Mouse (Mus musculus) heart, embryonic 14.5 days (tissue): Measurements from ENCODE around the gene Isg20. TPM values are rescaled to one million over a fixed set of nuclear protein-coding genes. Genes with fewer than 3 reads are reported as not detected.

Experiments
- ATAC-seq: fragments of 200-750 bp; cut with Nextera tagmentation; 2 replicates; pipeline ENCODE4 v1.8.0; 2017; ENCODE audit warnings: low read depth, moderate TSS enrichment; ENCODE audit not compliant: insufficient number of reproducible peaks, insufficient read depth, low FRiP score
- H3K27ac ChIP-seq, 2 experiments: fragments of 200-500 bp in 1 of 2; fragments of 300-500 bp in 1 of 2; sonication (generic) in 1 of 2; replicated peaks in 1 of 2; 2 replicates each; pipeline ENCODE4 v1.5.1; 2012 to 2014; ENCODE audit warnings: low read depth in 2 of 2, low read length in 2 of 2, control low read depth in 1 of 2, mild to moderate bottlenecking in 1 of 2, mixed read lengths in 1 of 2; ENCODE audit not compliant: control insufficient read depth in 1 of 2, insufficient read depth in 1 of 2
- H3K27me3 ChIP-seq: fragments of 300-500 bp; sonication (generic); 2 replicates; pipeline ENCODE4 v1.6.1; 2014; ENCODE audit warnings: mild to moderate bottlenecking, low read length, control low read depth; ENCODE audit not compliant: control insufficient read depth, insufficient read depth
- H3K36me3 ChIP-seq: fragments of 300-500 bp; sonication (generic); 2 replicates; pipeline ENCODE4 v1.6.1; 2014; ENCODE audit warnings: mild to moderate bottlenecking, control low read depth, low read length, mixed read lengths; ENCODE audit not compliant: control insufficient read depth, insufficient read depth
- H3K4me1 ChIP-seq, 2 experiments: fragments of 200-500 bp in 1 of 2; fragments of 300-500 bp in 1 of 2; sonication (generic) in 1 of 2; 2 replicates each; pipeline ENCODE4 v1.6.1; 2012 to 2014; ENCODE audit warnings: low read length in 2 of 2, control low read depth in 1 of 2, mixed read lengths in 1 of 2; ENCODE audit not compliant: control insufficient read depth in 2 of 2, insufficient read depth in 2 of 2
- H3K4me2 ChIP-seq: fragments of 300-500 bp; sonication (generic); 2 replicates; pipeline ENCODE4 v1.6.1; 2014; ENCODE audit warnings: mild to moderate bottlenecking, low read length
- H3K4me3 ChIP-seq, 2 experiments: fragments of 200-500 bp in 1 of 2; fragments of 300-500 bp in 1 of 2; sonication (generic) in 1 of 2; 2 replicates each; pipeline ENCODE4 v1.5.1; 2012 to 2014; ENCODE audit warnings: low read length in 2 of 2, mild to moderate bottlenecking in 2 of 2, control low read depth in 1 of 2, low read depth in 1 of 2, moderate library complexity in 1 of 2; ENCODE audit not compliant: control insufficient read depth in 1 of 2, insufficient read depth in 1 of 2
- H3K9ac ChIP-seq: fragments of 300-500 bp; sonication (generic); 2 replicates; pipeline ENCODE4 v1.6.1; 2014; ENCODE audit warnings: mild to moderate bottlenecking, low read length
- H3K9me3 ChIP-seq: fragments of 300-500 bp; sonication (generic); 2 replicates; pipeline ENCODE4 v1.6.1; 2016; ENCODE audit warnings: low read length, control low read depth; ENCODE audit not compliant: control insufficient read depth
- WGBS: fragments of 180-500 bp; shearing (Covaris S2); extraction: QIAGEN DNeasy Blood & Tissue Kit; methylation state at CpG from one replicate; pipeline ENCODE4 v1.1.7; 2014; 5-methylcytosine and 5-hydroxymethylcytosine counted together
- polyA plus RNA-seq: library from polyadenylated mRNA; unstranded; fragments of >200 nt; fragmentation: Nextera tagmentation; extraction: Ambion mirVana; gene quantifications from 2 replicates; pipeline ENCODE4 v1.2.1, GENCODE M21; 2014

The Isg20 gene
- 1.9 and 3.2 TPM in 2 replicates for polyA plus RNA-seq

DNA sequence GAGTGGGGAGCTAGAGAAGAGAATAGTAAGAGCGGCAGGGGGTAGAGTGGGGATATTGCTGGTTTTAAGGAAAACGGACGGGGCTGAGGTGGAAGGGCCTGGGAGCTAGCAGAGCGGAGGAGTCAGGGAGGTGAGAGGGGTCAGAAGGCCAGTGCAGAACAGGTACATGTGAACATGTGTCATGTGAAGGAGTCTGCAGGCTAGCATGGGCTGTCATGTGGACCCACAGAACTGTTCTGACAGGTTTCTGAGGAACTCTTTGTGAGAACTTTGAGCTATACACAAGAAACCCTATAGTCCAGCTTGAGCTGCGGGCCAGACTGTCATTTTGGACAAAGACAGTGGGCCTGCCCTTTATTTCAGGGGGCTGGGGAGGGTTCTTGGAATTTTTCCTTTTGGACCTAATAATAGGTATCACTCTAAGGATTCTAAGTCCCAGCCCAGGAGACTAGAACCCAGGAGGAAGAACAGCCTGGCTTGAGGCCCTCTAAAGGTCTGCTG is at the start of gene Isg20:
Isg20 (plus strand) TSS at position 451 of the 501 bp plus-strand sequence.
- no peak within 1 kb of the TSS for H3K27ac ChIP-seq
- H3K27me3 ChIP-seq: no peaks in the 10 kb centered on the region
- peak within 1 kb of the TSS; percentile 53; the same call in 1 of the 2 replicates for H3K9ac ChIP-seq
- peaks cover 9% of the 10 kb centered on the region; the same call in 1 of the 2 replicates for H3K36me3 ChIP-seq
- H3K4me3 ChIP-seq: peak within 1 kb of the TSS; percentile 15 to 25
- H3K4me1 ChIP-seq: peaks cover 12 to 15% of the 10 kb centered on the region in 2 experiments
- 73% methylated on average over 5 of the region's 5 CpGs for WGBS
- no peak for ATAC-seq
- H3K9me3 ChIP-seq: no peaks in the 10 kb centered on the region
- H3K4me2 ChIP-seq: peak within 1 kb of the TSS; percentile 66

DNA sequence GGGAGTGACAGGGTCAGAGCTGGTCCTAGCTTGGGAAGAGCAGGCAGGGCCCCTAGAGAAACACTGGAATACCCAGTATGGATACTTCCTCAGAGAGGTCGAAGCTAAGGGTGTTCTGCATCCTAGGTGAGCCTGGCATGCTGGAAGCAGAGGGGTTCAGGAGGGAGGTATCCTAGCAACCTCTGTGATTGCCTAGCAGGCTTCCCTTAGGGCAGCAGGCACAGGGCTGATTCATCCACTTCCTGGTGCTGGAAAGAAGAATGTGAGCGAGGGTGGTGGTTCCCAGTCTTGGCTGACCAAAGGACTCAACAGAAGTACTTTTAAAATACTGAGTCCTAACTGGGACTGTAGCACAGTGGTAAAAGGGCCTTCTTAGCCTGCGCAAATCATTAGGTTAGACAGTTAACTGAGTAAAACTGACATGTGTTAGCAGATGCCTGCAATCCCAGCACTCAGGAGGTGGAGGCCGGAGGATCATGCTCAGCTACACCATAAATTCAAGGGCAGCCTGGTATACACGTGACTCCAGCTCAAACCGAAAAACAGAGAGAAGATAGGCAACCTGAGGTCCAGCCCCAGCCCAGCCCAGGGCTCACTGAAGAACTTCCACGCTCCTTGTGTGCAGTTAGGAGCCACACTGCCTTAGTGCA is 49.3 kb upstream of the Isg20 start:
- H3K36me3 ChIP-seq: no peaks in the 10 kb centered on the region
- no peak overlapping the region for H3K27ac ChIP-seq
- WGBS: 56% methylated on average over 7 of the region's 7 CpGs
- no peak overlapping the region for H3K9ac ChIP-seq
- H3K4me3 ChIP-seq: no peak overlapping the region
- H3K9me3 ChIP-seq: no peaks in the 10 kb centered on the region
- ATAC-seq: no peak
- no peaks in the 10 kb centered on the region; the same call in 1 of the 2 replicates for H3K27me3 ChIP-seq
- H3K4me1 ChIP-seq: peaks cover 0 to 5% of the 10 kb centered on the region in 2 experiments; a peak in 1 of 4 replicates
- no peak overlapping the region for H3K4me2 ChIP-seq

DNA sequence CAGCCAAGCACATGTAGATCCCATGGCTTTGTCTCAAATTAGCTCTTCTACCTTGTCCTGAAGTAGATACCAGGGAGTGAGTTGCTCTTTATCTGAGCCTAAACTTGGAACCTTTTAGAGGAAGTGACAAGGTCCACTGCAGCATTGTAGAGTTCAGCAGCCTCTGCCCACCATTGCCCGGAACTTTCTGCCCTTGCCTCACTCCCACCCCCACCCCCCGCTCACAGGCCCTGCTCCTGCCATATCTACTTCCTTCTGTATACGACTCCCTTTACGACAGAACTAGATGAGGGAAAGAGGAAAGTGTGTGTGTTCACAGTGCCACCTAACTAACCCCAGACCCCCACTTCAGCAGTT is 48.8 kb upstream of the Isg20 start:
- Histone ChIP-seq H3K27ac (no peak overlapping the region), H3K9ac (no peak overlapping the region), H3K27me3 (no peaks in the 10 kb centered on the region), H3K4me1 (peaks cover 0 to 5% of the 10 kb centered on the region in 2 experiments; a peak in 1 of 4 replicates), H3K9me3 (no peaks in the 10 kb centered on the region), H3K4me2 (no peak overlapping the region), H3K4me3 (no peak overlapping the region), H3K36me3 (no peaks in the 10 kb centered on the region)
- no peak for ATAC-seq
- 43% methylated on average over 4 of the region's 4 CpGs for WGBS

DNA sequence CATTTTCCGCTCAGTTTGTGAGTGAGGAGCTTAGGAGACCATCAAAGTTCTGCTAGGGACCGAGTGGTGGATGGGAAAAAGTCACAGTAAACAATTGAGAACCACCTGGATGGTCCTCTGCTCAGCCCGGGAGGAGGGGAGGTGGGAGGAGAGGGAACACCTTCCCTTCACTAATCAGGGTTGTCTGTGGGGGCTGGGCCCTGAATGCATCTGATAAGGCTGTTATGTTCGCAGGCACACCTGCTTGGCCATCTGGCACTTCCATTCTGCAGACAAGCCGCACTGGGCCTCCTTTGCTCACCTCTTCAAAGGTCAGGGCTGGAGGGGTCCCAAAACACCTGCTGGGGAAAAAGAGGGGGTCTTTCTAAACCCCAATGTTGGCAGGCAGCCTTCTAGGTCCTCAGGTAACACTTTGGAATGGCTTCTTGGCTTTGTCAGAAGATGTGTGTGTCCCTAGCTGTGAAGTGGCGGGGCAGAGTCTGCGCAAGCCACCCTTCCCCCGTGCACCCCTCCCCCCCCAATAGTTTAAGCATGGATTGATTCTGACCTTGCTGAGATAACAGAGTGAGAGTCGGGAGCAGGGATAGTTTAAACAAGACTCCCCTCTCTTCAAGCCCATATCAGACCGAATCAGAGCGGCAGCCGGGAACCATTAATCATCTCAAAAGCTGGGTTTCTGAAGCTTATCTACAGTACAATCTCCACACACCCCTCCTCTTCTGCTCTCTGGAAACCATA is 47.8 kb upstream of the Isg20 start:
- no peaks in the 10 kb centered on the region for H3K9me3 ChIP-seq

DNA sequence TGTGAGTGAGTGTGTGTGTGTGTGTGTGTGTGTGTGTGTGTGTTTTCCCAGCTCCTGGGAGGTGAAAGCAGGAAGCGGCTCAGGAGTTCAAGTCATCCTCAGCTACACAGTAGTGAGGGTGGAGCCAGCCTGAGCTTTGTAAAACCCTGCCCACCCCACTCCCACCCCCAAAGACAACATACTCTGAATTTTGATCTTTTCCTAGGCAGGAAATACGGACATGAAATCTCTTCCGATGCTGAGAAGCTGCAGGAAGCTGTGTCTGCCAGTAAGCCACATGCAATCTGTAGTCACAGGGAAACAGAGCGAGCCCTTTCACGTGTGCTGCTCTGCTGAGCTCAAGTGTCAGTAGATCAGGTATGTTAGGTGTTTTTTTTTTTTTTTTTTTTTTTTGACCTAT is 44.5 kb upstream of the Isg20 start:
- Histone ChIP-seq H3K4me3 (no peak overlapping the region), H3K27ac (no peak overlapping the region), H3K27me3 (no peaks in the 10 kb centered on the region), H3K4me1 (peaks cover 0 to 5% of the 10 kb centered on the region in 2 experiments; a peak in 1 of 4 replicates), H3K36me3 (no peaks in the 10 kb centered on the region), H3K4me2 (no peak overlapping the region), H3K9me3 (no peaks in the 10 kb centered on the region), H3K9ac (no peak overlapping the region)
- ATAC-seq: no peak
- WGBS: 63% methylated on average over 5 of the region's 5 CpGs

More for the DNA sequence above, 47.8 kb upstream of the Isg20 start:
- Histone ChIP-seq H3K4me2 (no peak overlapping the region), H3K9ac (no peak overlapping the region), H3K4me1 (peaks cover 0 to 5% of the 10 kb centered on the region in 2 experiments; a peak in 1 of 4 replicates), H3K4me3 (no peak overlapping the region), H3K36me3 (no peaks in the 10 kb centered on the region), H3K27me3 (no peaks in the 10 kb centered on the region), H3K27ac (no peak overlapping the region)
- 45% methylated on average over 12 of the region's 12 CpGs for WGBS
- ATAC-seq: no peak

DNA sequence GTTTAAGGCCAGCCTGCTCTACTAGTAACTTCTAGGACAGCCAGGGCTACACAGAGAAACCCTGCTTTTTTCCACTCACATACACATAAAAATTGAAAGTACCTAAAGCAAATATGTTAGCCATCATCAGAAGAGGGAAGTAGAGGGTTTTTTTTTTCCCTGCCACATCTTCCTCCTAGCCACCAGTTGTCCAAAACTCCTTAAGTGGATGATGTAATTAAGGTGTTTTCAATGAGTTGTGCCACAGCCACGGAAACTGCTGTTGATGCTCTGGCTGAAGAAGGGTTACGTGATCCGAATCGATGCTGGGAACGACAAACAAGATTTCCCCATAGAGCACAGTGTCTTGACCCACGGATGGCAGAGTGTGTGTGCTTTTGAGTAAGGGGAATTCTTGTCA is 40.9 kb upstream of the Isg20 start:
- Histone ChIP-seq H3K4me3 (no peak overlapping the region), H3K9ac (no peak overlapping the region), H3K9me3 (no peaks in the 10 kb centered on the region), H3K27ac (no peak overlapping the region), H3K36me3 (no peaks in the 10 kb centered on the region), H3K4me1 (no peaks in the 10 kb centered on the region), H3K27me3 (no peaks in the 10 kb centered on the region), H3K4me2 (no peak overlapping the region)
- no peak for ATAC-seq
- 84% methylated on average over 6 of the region's 6 CpGs for WGBS

DNA sequence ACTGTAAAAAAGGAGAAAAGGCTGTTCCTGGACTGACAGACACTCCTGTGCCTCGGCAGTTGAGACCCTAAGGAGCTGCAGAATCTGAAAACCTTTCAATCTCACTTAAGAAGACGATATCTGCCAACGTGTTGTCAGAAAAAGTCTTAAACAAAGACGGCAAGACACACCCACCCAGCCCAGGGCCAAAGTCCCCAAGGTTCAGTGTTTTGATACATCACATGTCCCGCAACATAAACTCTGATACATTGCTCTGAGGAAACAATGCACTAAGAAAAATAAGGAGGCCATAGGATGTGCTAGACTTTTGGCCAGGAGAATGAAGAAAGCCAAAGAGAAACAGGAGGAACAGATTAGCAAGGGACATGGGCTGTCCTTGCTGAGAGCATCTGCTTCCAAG is 40.4 kb upstream of the Isg20 start:
- ATAC-seq: no peak
- Histone ChIP-seq H3K9ac (no peak overlapping the region), H3K4me1 (no peaks in the 10 kb centered on the region), H3K4me3 (no peak overlapping the region), H3K4me2 (no peak overlapping the region), H3K27ac (no peak overlapping the region), H3K36me3 (no peaks in the 10 kb centered on the region), H3K9me3 (no peaks in the 10 kb centered on the region), H3K27me3 (no peaks in the 10 kb centered on the region)
- 58% methylated on average over 5 of the region's 5 CpGs for WGBS
